Mouse (Mus musculus): ENCODE measurements around the gene Supt5. TPM values are rescaled to one million over a fixed set of nuclear protein-coding genes. Genes with fewer than 3 reads are reported as not detected.
A peak's percentile ranks its signal among the peaks of the same experiment; 100 is the strongest.

Supt5 gene
- polyA plus RNA-seq, 1 experiment, result 86.8 TPM

GRCm38 (mm10) chr7:28374647-28375046 lies 36.1 kb upstream of the Supt5 start:
- TF ChIP-seq CTCF (conservative IDR thresholded peaks at IDR 0.05; ENCODE audit: insufficient read depth, insufficient read length, low read depth, low read length) (no peak), POLR2A (IDR thresholded peaks at IDR 0.05; ENCODE audit: low read depth, low read length) (no peak)
- H3K4me3 ChIP-seq (ENCODE audit: insufficient read depth, low read depth, low read length), result no peak overlapping the region
- H3K27ac ChIP-seq (ENCODE audit: insufficient read depth, low read depth, low read length), result peak overlapping the region; percentile 8; the same call in 1 of the 2 replicates
- no peaks in the 10 kb centered on the region for H3K27me3 ChIP-seq (replicated peaks; ENCODE audit: control insufficient read depth, insufficient read depth, low read length)
- no peak for DNase-seq
- WGBS, result 61% methylated on average over 10 of the region's 10 CpGs
- peaks cover 8% of the 10 kb centered on the region for H3K36me3 ChIP-seq (ENCODE audit: control insufficient read depth, insufficient read depth, low read length)
- peaks cover 7% of the 10 kb centered on the region; the same call in 1 of the 2 replicates for H3K4me1 ChIP-seq (ENCODE audit: control insufficient read depth, insufficient read depth, low read length)

- Histone ChIP-seq H3K36me3 (ENCODE audit: control insufficient read depth, insufficient read depth, low read length) (peaks cover 8% of the 10 kb centered on the region), H3K27me3 (replicated peaks; ENCODE audit: control insufficient read depth, insufficient read depth, low read length) (no peaks in the 10 kb centered on the region), H3K27ac (ENCODE audit: insufficient read depth, low read depth, low read length) (no peak overlapping the region), H3K4me3 (ENCODE audit: insufficient read depth, low read depth, low read length) (no peak overlapping the region), H3K4me1 (ENCODE audit: control insufficient read depth, insufficient read depth, low read length) (peaks cover 5% of the 10 kb centered on the region; the same call in 1 of the 2 replicates)
- WGBS, result 62% methylated on average over 7 of the region's 7 CpGs
- TF ChIP-seq POLR2A (IDR thresholded peaks at IDR 0.05; ENCODE audit: low read depth, low read length) (no peak), CTCF (conservative IDR thresholded peaks at IDR 0.05; ENCODE audit: insufficient read depth, insufficient read length, low read depth, low read length) (no peak)
- DNase-seq, result peak; percentile 33
Measured at GRCm38 (mm10) chr7:28373891-28374495, 35.4 kb upstream of the Supt5 start.

- DNase-seq, result peak; percentile 91
- under 1% methylated on average over 9 of the region's 9 CpGs for WGBS
- H3K27me3 ChIP-seq (replicated peaks; ENCODE audit: control insufficient read depth, insufficient read depth, low read length), result no peaks in the 10 kb centered on the region
- H3K4me1 ChIP-seq (ENCODE audit: control insufficient read depth, insufficient read depth, low read length), result peaks cover 5% of the 10 kb centered on the region; the same call in 1 of the 2 replicates
- peak overlapping the region; percentile 68 for H3K27ac ChIP-seq (ENCODE audit: insufficient read depth, low read depth, low read length)
- peaks cover 8% of the 10 kb centered on the region for H3K36me3 ChIP-seq (ENCODE audit: control insufficient read depth, insufficient read depth, low read length)
- TF ChIP-seq CTCF (conservative IDR thresholded peaks at IDR 0.05; ENCODE audit: insufficient read depth, insufficient read length, low read depth, low read length) (peak; percentile 21; the same call in 1 of the 2 replicates), POLR2A (IDR thresholded peaks at IDR 0.05; ENCODE audit: low read depth, low read length) (no peak)
- H3K4me3 ChIP-seq (ENCODE audit: insufficient read depth, low read depth, low read length), result peak overlapping the region; percentile 42
Measured at GRCm38 (mm10) chr7:28373131-28373581, 34.6 kb upstream of the Supt5 start.

- peak; percentile 100 for DNase-seq
- H3K4me3 ChIP-seq (ENCODE audit: insufficient read depth, low read depth, low read length), result peak within 1 kb of the TSS; percentile 54
- peak within 1 kb of the TSS; percentile 68 for H3K27ac ChIP-seq (ENCODE audit: insufficient read depth, low read depth, low read length)
- H3K4me1 ChIP-seq (ENCODE audit: control insufficient read depth, insufficient read depth, low read length), result peaks cover 5% of the 10 kb centered on the region; the same call in 1 of the 2 replicates
- TF ChIP-seq POLR2A (IDR thresholded peaks at IDR 0.05; ENCODE audit: low read depth, low read length) (peak; percentile 44), CTCF (conservative IDR thresholded peaks at IDR 0.05; ENCODE audit: insufficient read depth, insufficient read length, low read depth, low read length) (peak; percentile 34; the same call in 1 of the 2 replicates)
- under 1% methylated on average over 66 of the region's 66 CpGs for WGBS
- no peaks in the 10 kb centered on the region for H3K27me3 ChIP-seq (replicated peaks; ENCODE audit: control insufficient read depth, insufficient read depth, low read length)
- H3K36me3 ChIP-seq (ENCODE audit: control insufficient read depth, insufficient read depth, low read length), result peaks cover 3% of the 10 kb centered on the region; the same call in 1 of the 2 replicates
Measured at GRCm38 (mm10) chr7:28372251-28373108, 33.9 kb upstream of the Supt5 start, which contains the start of gene Plekhg2. Gene Plekhg2 (minus strand): TSS chr7:28372599.

- DNase-seq, result peak; percentile 67
- peaks cover 3% of the 10 kb centered on the region; the same call in 1 of the 2 replicates for H3K4me1 ChIP-seq (ENCODE audit: control insufficient read depth, insufficient read depth, low read length)
- no peaks in the 10 kb centered on the region for H3K27me3 ChIP-seq (replicated peaks; ENCODE audit: control insufficient read depth, insufficient read depth, low read length)
- peak overlapping the region; percentile 54 for H3K4me3 ChIP-seq (ENCODE audit: insufficient read depth, low read depth, low read length)
- TF ChIP-seq CTCF (conservative IDR thresholded peaks at IDR 0.05; ENCODE audit: insufficient read depth, insufficient read length, low read depth, low read length) (no peak), POLR2A (IDR thresholded peaks at IDR 0.05; ENCODE audit: low read depth, low read length) (no peak)
- under 1% methylated on average over 41 of the region's 43 CpGs for WGBS
- H3K36me3 ChIP-seq (ENCODE audit: control insufficient read depth, insufficient read depth, low read length), result no peaks in the 10 kb centered on the region
- H3K27ac ChIP-seq (ENCODE audit: insufficient read depth, low read depth, low read length), result peak overlapping the region; percentile 67
Measured at GRCm38 (mm10) chr7:28371514-28371989, 33.0 kb upstream of the Supt5 start.

GRCm38 (mm10) chr7:28370977-28371513 lies 32.5 kb upstream of the Supt5 start:
- WGBS, result 13% methylated on average over 11 of the region's 11 CpGs
- no peaks in the 10 kb centered on the region for H3K27me3 ChIP-seq (replicated peaks; ENCODE audit: control insufficient read depth, insufficient read depth, low read length)
- H3K27ac ChIP-seq (ENCODE audit: insufficient read depth, low read depth, low read length), result peak overlapping the region; percentile 57
- TF ChIP-seq CTCF (conservative IDR thresholded peaks at IDR 0.05; ENCODE audit: insufficient read depth, insufficient read length, low read depth, low read length), result no peak
- no peak for TF ChIP-seq POLR2A (IDR thresholded peaks at IDR 0.05; ENCODE audit: low read depth, low read length)
- H3K4me1 ChIP-seq (ENCODE audit: control insufficient read depth, insufficient read depth, low read length), result peaks cover 2% of the 10 kb centered on the region; the same call in 1 of the 2 replicates
- peak overlapping the region; percentile 54 for H3K4me3 ChIP-seq (ENCODE audit: insufficient read depth, low read depth, low read length)
- no peak for DNase-seq
- no peaks in the 10 kb centered on the region for H3K36me3 ChIP-seq (ENCODE audit: control insufficient read depth, insufficient read depth, low read length)

Data from kidney, adult 2 months (tissue).